Mouse (Mus musculus) myocyte (in vitro differentiated cells): ENCODE results near the gene Rnps1. TPM values are rescaled to one million over a fixed set of nuclear protein-coding genes. Genes with fewer than 3 reads are reported as not detected.

Source experiments
- H3K27me3 ChIP-seq: one replicate; pipeline ENCODE4 v1.6.1; 2011; ENCODE audit not compliant: control insufficient read depth, insufficient read depth, insufficient read length
- H3K36me3 ChIP-seq: one replicate; pipeline ENCODE4 v1.6.1; 2011; ENCODE audit not compliant: control insufficient read depth, insufficient read depth
- H3K4me2 ChIP-seq: one replicate; pipeline ENCODE4 v1.6.1; 2011; ENCODE audit warnings: low read depth, control low read depth
- H3K4me3 ChIP-seq: one replicate; pipeline ENCODE4 v1.5.1; 2011; ENCODE audit warnings: mild to moderate bottlenecking, control low read depth, moderate library complexity
- H3K79me2 ChIP-seq: one replicate; pipeline ENCODE4 v1.6.1; 2011; ENCODE audit not compliant: control insufficient read depth, insufficient read depth
- H3ac ChIP-seq: one replicate; pipeline ENCODE4 v1.6.1; 2011; ENCODE audit not compliant: control insufficient read depth, insufficient read length
- CEBPB ChIP-seq: IDR thresholded peaks from 2 replicates; pipeline ENCODE4 v1.6.1; 2011; ENCODE audit warnings: mild to moderate bottlenecking, moderate library complexity; ENCODE audit not compliant: poor library complexity, insufficient read depth, severe bottlenecking
- E2F4 ChIP-seq: IDR thresholded peaks from one replicate; pipeline ENCODE4 v1.6.1; 2011; ENCODE audit warnings: mild to moderate bottlenecking, control low read depth, moderate library complexity; ENCODE audit not compliant: insufficient read depth
- MAX ChIP-seq: IDR thresholded peaks from one replicate; pipeline ENCODE4 v1.6.1; 2011; ENCODE audit warnings: low read depth, mild to moderate bottlenecking, control low read depth
- MYOD1 ChIP-seq, 3 experiments: IDR thresholded peaks; one replicate each; pipeline ENCODE4 v1.6.1; 2011; ENCODE audit warnings: control low read depth in 2 of 3, low read depth in 2 of 3, mild to moderate bottlenecking in 2 of 3, moderate library complexity in 1 of 3; ENCODE audit not compliant: insufficient read length in 2 of 3, control insufficient read depth in 1 of 3
- MYOG ChIP-seq, 3 experiments: IDR thresholded peaks; one replicate each; pipeline ENCODE4 v1.6.1; 2011; ENCODE audit warnings: control low read depth in 2 of 3, low read depth in 2 of 3, mild to moderate bottlenecking in 2 of 3; ENCODE audit not compliant: insufficient read length in 2 of 3, control insufficient read depth in 1 of 3, insufficient read depth in 1 of 3
- POLR2A ChIP-seq: IDR thresholded peaks from one replicate; pipeline ENCODE4 v1.6.1; 2011; ENCODE audit warnings: low read depth, mild to moderate bottlenecking, control low read depth, moderate library complexity; ENCODE audit not compliant: insufficient read length
- POLR2AphosphoS2 ChIP-seq: IDR thresholded peaks from one replicate; pipeline ENCODE4 v1.6.1; 2011; ENCODE audit warnings: low read depth, control low read depth; ENCODE audit not compliant: insufficient read length
- REST ChIP-seq: IDR thresholded peaks from one replicate; pipeline ENCODE4 v1.6.1; 2011; ENCODE audit warnings: mild to moderate bottlenecking, control low read depth, moderate library complexity; ENCODE audit not compliant: insufficient read depth, insufficient read length
- SRF ChIP-seq: IDR thresholded peaks from one replicate; pipeline ENCODE4 v1.6.1; 2011; ENCODE audit warnings: low read depth; ENCODE audit not compliant: control insufficient read depth, insufficient read length
- TCF12 ChIP-seq: IDR thresholded peaks from one replicate; pipeline ENCODE4 v1.6.1; 2011; ENCODE audit warnings: mild to moderate bottlenecking, control low read depth; ENCODE audit not compliant: poor library complexity, insufficient read depth, severe bottlenecking
- TCF3 ChIP-seq: IDR thresholded peaks from one replicate; pipeline ENCODE4 v1.6.1; 2011; ENCODE audit warnings: low read depth, control low read depth; ENCODE audit not compliant: insufficient read length
- USF1 ChIP-seq: IDR thresholded peaks from one replicate; pipeline ENCODE4 v1.6.1; 2011; ENCODE audit warnings: low read depth, mild to moderate bottlenecking, control low read depth, moderate library complexity
- polyA plus RNA-seq: library from polyadenylated mRNA; unstranded; fragments of >200 nt; fragmentation: generic; extraction: Trizol; gene quantifications from one replicate; pipeline ENCODE4 v1.2.1, GENCODE M21; 2012; ENCODE audit warnings: missing spikeins

Rnps1 gene
- polyA plus RNA-seq, 1 experiment = 53.7 TPM

DNA sequence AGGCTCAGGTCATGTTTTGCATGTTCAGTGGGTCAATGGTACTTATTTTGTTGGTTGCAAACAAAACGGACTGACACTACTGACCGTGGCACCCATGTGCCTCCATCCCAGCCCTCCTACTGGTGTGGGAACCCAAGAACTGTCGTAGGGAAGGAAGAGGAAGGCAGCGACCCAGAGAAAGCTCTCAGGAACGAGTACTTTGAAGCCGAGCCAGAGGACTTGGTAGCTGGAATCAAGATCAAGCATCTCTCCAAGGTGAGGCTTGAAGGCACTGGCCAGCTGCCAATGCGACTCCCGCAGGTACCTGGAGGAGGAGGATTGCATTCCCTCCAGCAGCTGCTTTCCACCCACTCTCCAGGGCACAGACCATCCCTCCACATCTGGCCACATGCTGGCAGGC is 30.6 kb upstream of the Rnps1 start:
- no peak for TF ChIP-seq CEBPB
- no peak for TF ChIP-seq MYOG (IDR thresholded peaks at IDR 0.05; ENCODE audit: control insufficient read depth in 1 of 3, insufficient read depth in 1 of 3, insufficient read length in 2 of 3, low read depth in 2 of 3)
- no peak overlapping the region for H3ac ChIP-seq
- H3K4me3 ChIP-seq = no peak overlapping the region
- H3K36me3 ChIP-seq = no peaks in the 10 kb centered on the region
- no peak overlapping the region for H3K4me2 ChIP-seq
- peaks cover 50% of the 10 kb centered on the region for H3K27me3 ChIP-seq
- H3K79me2 ChIP-seq = no peaks in the 10 kb centered on the region

DNA sequence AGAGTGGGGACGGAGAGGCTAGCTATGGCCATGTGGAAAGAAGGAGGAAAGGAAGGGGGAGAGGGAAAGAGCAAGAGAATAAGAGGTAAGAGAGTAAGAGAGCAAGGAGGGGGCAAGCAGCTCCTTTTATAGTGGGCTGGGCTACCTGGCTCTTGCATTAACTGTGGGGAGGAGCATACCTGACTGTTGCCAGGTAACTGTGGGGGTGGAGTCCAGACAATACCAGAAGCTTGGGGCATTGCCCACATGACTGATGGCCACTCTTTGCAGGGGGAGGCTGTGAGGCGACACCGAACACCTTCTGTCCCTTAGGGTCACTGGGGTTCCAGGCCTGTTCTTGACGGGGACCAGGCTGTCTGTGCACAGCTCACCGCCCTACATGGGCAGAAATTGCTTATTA is 25.7 kb upstream of the Rnps1 start:
- Histone ChIP-seq H3K27me3 (peaks cover 45% of the 10 kb centered on the region), H3K4me2 (no peak overlapping the region), H3K4me3 (no peak overlapping the region), H3K36me3 (no peaks in the 10 kb centered on the region), H3K79me2 (no peaks in the 10 kb centered on the region), H3ac (no peak overlapping the region)
- TF ChIP-seq MYOD1 (IDR thresholded peaks at IDR 0.05; ENCODE audit: control insufficient read depth in 1 of 3, insufficient read length in 2 of 3, low read depth in 2 of 3) (no peak), E2F4 (no peak), REST (no peak), TCF3 (no peak), USF1 (no peak), POLR2A (no peak), CEBPB (no peak)

DNA sequence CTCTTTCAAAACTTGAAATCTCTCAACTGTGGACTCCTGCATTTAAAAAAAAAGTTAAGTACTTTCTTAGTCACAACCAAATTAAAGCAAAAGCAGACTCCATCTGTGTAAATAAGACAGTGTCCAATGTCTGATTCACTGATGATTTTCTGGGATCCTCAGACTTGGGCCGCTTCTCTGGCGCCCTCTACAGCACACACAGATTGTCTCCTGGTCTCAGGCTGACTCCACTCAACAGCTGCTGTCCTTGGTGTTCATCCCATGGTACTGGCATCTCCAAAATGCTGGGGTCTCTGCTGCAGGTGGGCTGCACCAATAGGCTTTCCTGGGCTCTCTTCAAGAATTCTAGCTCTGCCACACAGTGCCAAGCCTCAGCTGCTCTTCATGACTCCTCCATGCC is 24.5 kb upstream of the Rnps1 start:
- Histone ChIP-seq H3K4me2 (no peak overlapping the region), H3K36me3 (no peaks in the 10 kb centered on the region), H3K27me3 (peaks cover 37% of the 10 kb centered on the region), H3ac (no peak overlapping the region), H3K79me2 (no peaks in the 10 kb centered on the region), H3K4me3 (no peak overlapping the region)
- TF ChIP-seq POLR2A (no peak), E2F4 (no peak), TCF12 (no peak), SRF (no peak), REST (peak; percentile 11), POLR2AphosphoS2 (no peak), MYOG (IDR thresholded peaks at IDR 0.05; ENCODE audit: control insufficient read depth in 1 of 3, insufficient read depth in 1 of 3, insufficient read length in 2 of 3, low read depth in 2 of 3) (peak in 1 of 3 experiments; percentile 2), USF1 (no peak), MAX (no peak), CEBPB (no peak), TCF3 (no peak), MYOD1 (IDR thresholded peaks at IDR 0.05; ENCODE audit: control insufficient read depth in 1 of 3, insufficient read length in 2 of 3, low read depth in 2 of 3) (no peak)

DNA sequence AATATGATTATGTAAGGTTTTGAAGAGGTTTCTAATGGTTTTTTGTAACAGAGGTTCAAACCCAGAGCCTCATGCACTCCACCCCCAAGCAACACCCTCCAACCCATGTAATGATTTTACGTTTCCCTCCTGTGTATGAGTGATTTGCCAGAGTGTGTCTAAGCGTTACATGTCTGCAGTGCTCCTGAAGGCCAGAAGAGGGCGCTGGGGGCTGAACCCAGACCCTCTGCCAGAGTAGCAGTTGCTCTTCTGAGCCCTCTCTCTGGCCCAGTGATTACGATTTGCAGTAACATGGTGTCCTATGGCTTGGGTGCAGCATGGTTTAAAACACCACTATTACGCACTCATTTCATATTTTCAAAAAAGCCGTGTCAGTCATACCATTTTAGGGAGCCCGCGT is 23.2 kb upstream of the Rnps1 start:
- no peak for TF ChIP-seq MYOD1 (IDR thresholded peaks at IDR 0.05; ENCODE audit: control insufficient read depth in 1 of 3, insufficient read length in 2 of 3, low read depth in 2 of 3)
- no peak for TF ChIP-seq REST
- no peak for TF ChIP-seq POLR2AphosphoS2
- TF ChIP-seq POLR2A = no peak
- H3K36me3 ChIP-seq = no peaks in the 10 kb centered on the region

DNA sequence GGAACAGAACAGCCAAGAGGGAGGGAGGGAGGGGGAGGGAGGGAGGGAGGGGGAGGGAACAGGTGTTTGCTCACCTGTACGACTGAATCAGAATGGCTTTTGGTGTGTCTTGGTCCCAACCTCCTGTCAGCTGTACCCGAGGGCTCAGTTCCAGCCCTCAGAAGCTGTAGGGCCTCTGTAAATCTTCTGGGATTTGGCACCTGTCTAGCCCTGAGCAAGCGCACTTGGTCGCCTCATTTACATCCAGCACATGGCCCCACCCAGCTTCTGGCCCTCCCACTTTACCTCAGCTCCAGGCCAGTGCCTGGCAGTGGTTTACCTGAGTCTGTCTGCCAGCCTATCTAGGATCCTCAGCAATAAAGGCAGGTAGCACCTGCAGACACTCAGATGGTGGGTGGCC is 20.8 kb upstream of the Rnps1 start:
- Histone ChIP-seq H3K4me3 (no peak overlapping the region), H3K79me2 (no peaks in the 10 kb centered on the region), H3K4me2 (no peak overlapping the region), H3ac (no peak overlapping the region), H3K27me3 (peaks cover 36% of the 10 kb centered on the region), H3K36me3 (no peaks in the 10 kb centered on the region)
- TF ChIP-seq CEBPB = no peak
- TF ChIP-seq TCF3 = no peak
- TF ChIP-seq MYOG (IDR thresholded peaks at IDR 0.05; ENCODE audit: control insufficient read depth in 1 of 3, insufficient read depth in 1 of 3, insufficient read length in 2 of 3, low read depth in 2 of 3) = no peak
- no peak for TF ChIP-seq USF1
- no peak for TF ChIP-seq MAX
- no peak for TF ChIP-seq REST
- no peak for TF ChIP-seq TCF12
- TF ChIP-seq SRF = no peak
- TF ChIP-seq POLR2AphosphoS2 = no peak
- TF ChIP-seq MYOD1 (IDR thresholded peaks at IDR 0.05; ENCODE audit: control insufficient read depth in 1 of 3, insufficient read length in 2 of 3, low read depth in 2 of 3) = no peak
- no peak for TF ChIP-seq POLR2A
- TF ChIP-seq E2F4 = no peak

More for the DNA sequence above, 23.2 kb upstream of the Rnps1 start:
- peaks cover 32% of the 10 kb centered on the region for H3K27me3 ChIP-seq
- no peak overlapping the region for H3K4me2 ChIP-seq
- no peaks in the 10 kb centered on the region for H3K79me2 ChIP-seq
- H3ac ChIP-seq = no peak overlapping the region
- H3K4me3 ChIP-seq = no peak overlapping the region
